Mouse (Mus musculus) kidney, adult 2 months (tissue): Measurements from ENCODE around the gene 9330161L09Rik.

Experiments
- CTCF ChIP-seq: fragments of 200-500 bp; conservative IDR thresholded peaks from 2 replicates; pipeline ENCODE4 v1.5.1; 2011; ENCODE audit warnings: low read depth, mild to moderate bottlenecking, control low read depth, low read length, moderate library complexity, mixed read lengths; ENCODE audit not compliant: insufficient read depth, insufficient read length
- POLR2A ChIP-seq: fragments of 200-500 bp; IDR thresholded peaks from one replicate; pipeline ENCODE4 v1.6.1; 2011; ENCODE audit warnings: low read depth, low read length, control low read depth

DNA sequence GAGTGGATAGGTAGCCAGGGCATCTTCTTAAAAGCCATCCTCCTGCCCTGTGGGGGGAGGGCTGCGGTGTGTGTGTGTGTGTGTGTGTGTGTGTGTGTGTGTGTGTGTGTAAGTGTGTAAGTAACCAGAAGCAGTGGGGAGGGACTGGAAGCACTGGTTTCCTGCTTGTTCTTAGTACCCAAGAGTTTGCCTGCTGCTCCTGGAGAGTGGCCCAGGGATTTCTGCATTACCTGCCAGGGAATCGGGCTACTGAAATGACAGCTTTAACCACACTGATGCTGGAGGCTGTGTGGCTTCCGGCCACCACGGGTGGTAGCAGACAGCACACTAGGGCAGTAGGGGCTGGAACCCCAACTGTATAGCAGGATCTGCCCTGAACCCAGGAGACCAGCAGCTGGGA lies 17.6 kb downstream of the 9330161L09Rik start:
- TF ChIP-seq POLR2A (no peak), CTCF (no peak)
